10 mouse cellular contexts compared by ENCODE assay signal in genomic region chr10:127615034-127615374, GRCm38 (mm10). TPM values are rescaled to one million over a fixed set of nuclear protein-coding genes. Genes with fewer than 3 reads are reported as not detected.
A peak's percentile ranks its signal among the peaks of the same experiment; 100 is the strongest.
DNase-seq lines count a peak whose midpoint lies in the region; ATAC-seq and TF ChIP-seq lines count a peak whose summit lies in the region.
"Had no signal": no experiment of that assay in that cellular context is flagged by ENCODE, and none has a peak within 500 bp of the region (broad histone marks: within the 10 kb centered on the region; RNA-seq: fewer than 3 reads in every experiment).

No protein-coding gene starts in this region.

- peak overlapping the region; percentile 22; the same call in 1 of the 2 replicates for H3K9ac ChIP-seq in kidney, embryonic 16.5 days (replicated peaks; ENCODE audit: low read length)
- H3K9ac ChIP-seq in intestine, embryonic 15.5 days: no peak overlapping the region

- H3K4me3 ChIP-seq in kidney, embryonic 16.5 days (ENCODE audit: low read length): no peak overlapping the region
- H3K4me3 ChIP-seq in embryonic fibroblast, embryonic 13.5 days (ENCODE audit: insufficient read depth, low read length): no peak overlapping the region
- H3K4me3 ChIP-seq in intestine, embryonic 15.5 days (replicated peaks): no peak overlapping the region
- H3K4me3 ChIP-seq in myocyte: peak overlapping the region; percentile 85

- WGBS in kidney, embryonic 16.5 days: 18% methylated on average over 2 of the region's 2 CpGs
- WGBS in intestine, embryonic 15.5 days: 39% methylated on average over 2 of the region's 2 CpGs

- ATAC-seq in kidney, embryonic 16.5 days (ENCODE audit: low FRiP score, low TSS enrichment): no peak
- ATAC-seq in intestine, embryonic 15.5 days: no peak
- ATAC-seq in erythroblast, adult 5-6 weeks (replicated peaks; ENCODE audit: low FRiP score, poor library complexity, severe bottlenecking): no peak

- H3K79me2 ChIP-seq in myocyte (ENCODE audit: control insufficient read depth, insufficient read depth): peaks cover 68% of the 10 kb centered on the region

- TF ChIP-seq CTCF in embryonic fibroblast, embryonic 13.5 days (IDR thresholded peaks at IDR 0.05; ENCODE audit: borderline replicate concordance, insufficient read depth, low read length): no peak

- H3ac ChIP-seq in myocyte (ENCODE audit: control insufficient read depth, insufficient read length): no peak overlapping the region

- peaks cover 68% of the 10 kb centered on the region for H3K4me1 ChIP-seq in kidney, embryonic 16.5 days (ENCODE audit: insufficient read depth, low read length)
- peaks cover 27% of the 10 kb centered on the region for H3K4me1 ChIP-seq in embryonic fibroblast, embryonic 13.5 days (ENCODE audit: control insufficient read depth, insufficient read depth, low read length)
- H3K4me1 ChIP-seq in intestine, embryonic 15.5 days (replicated peaks): peaks cover 82% of the 10 kb centered on the region

- no peaks in the 10 kb centered on the region for H3K9me3 ChIP-seq in kidney, embryonic 16.5 days (ENCODE audit: low read length)
- H3K9me3 ChIP-seq in intestine, embryonic 15.5 days: no peaks in the 10 kb centered on the region

- DNase-seq in kidney, postnatal 36 days: no peak
- no peak for DNase-seq in gastrocnemius, postnatal 4 days (ENCODE audit: low spot score in 2 of 2)
- DNase-seq in urinary bladder, postnatal 10 days (ENCODE audit: low spot score): no peak
- DNase-seq: cerebellum, adult 11 months; kidney, adult 9 months had no signal

- no peak for TF ChIP-seq POLR2A in embryonic fibroblast, embryonic 13.5 days (IDR thresholded peaks at IDR 0.05; ENCODE audit: low read depth, low read length)
- TF ChIP-seq POLR2A in myocyte (IDR thresholded peaks at IDR 0.05; ENCODE audit: insufficient read length, low read depth): no peak

- peaks cover 8% of the 10 kb centered on the region; the same call in 1 of the 2 replicates for H3K27me3 ChIP-seq in kidney, embryonic 16.5 days (ENCODE audit: insufficient read depth, low read length)
- no peaks in the 10 kb centered on the region for H3K27me3 ChIP-seq in intestine, embryonic 15.5 days (replicated peaks)
- no peaks in the 10 kb centered on the region for H3K27me3 ChIP-seq in myocyte (ENCODE audit: control insufficient read depth, insufficient read depth, insufficient read length)

- peak overlapping the region; percentile 26; the same call in 1 of the 2 replicates for H3K4me2 ChIP-seq in kidney, embryonic 16.5 days (replicated peaks; ENCODE audit: low read depth, low read length)
- H3K4me2 ChIP-seq in intestine, embryonic 15.5 days (replicated peaks): peak overlapping the region; percentile 45
- H3K4me2 ChIP-seq in myocyte (ENCODE audit: low read depth): peak overlapping the region; percentile 94

- peak overlapping the region; percentile 84 for H3K27ac ChIP-seq in kidney, embryonic 16.5 days (ENCODE audit: low read length)
- H3K27ac ChIP-seq in embryonic fibroblast, embryonic 13.5 days (ENCODE audit: insufficient read depth, low read length): peak overlapping the region; percentile 97
- H3K27ac ChIP-seq in intestine, embryonic 15.5 days: peak overlapping the region; percentile 76

- H3K36me3 ChIP-seq in kidney, embryonic 16.5 days (ENCODE audit: insufficient read depth, low read length): peaks cover 14% of the 10 kb centered on the region
- H3K36me3 ChIP-seq in intestine, embryonic 15.5 days: peaks cover 16% of the 10 kb centered on the region
- peaks cover 19% of the 10 kb centered on the region for H3K36me3 ChIP-seq in myocyte (ENCODE audit: control insufficient read depth, insufficient read depth)

TF ChIP-seq in myocyte, 11 proteins besides CTCF, POLR2A, EP300 and RAD21:
- TF ChIP-seq E2F4 (IDR thresholded peaks at IDR 0.05; ENCODE audit: insufficient read depth) (no peak), USF1 (IDR thresholded peaks at IDR 0.05; ENCODE audit: low read depth) (no peak), CEBPB (IDR thresholded peaks at IDR 0.05; ENCODE audit: insufficient read depth, poor library complexity, severe bottlenecking) (no peak), SRF (IDR thresholded peaks at IDR 0.05; ENCODE audit: control insufficient read depth, insufficient read length, low read depth) (no peak), MAX (IDR thresholded peaks at IDR 0.05; ENCODE audit: low read depth) (no peak), POLR2AphosphoS2 (IDR thresholded peaks at IDR 0.05; ENCODE audit: insufficient read length, low read depth) (no peak), TCF12 (IDR thresholded peaks at IDR 0.05; ENCODE audit: insufficient read depth, poor library complexity, severe bottlenecking) (no peak), TCF3 (IDR thresholded peaks at IDR 0.05; ENCODE audit: insufficient read length, low read depth) (no peak), REST (IDR thresholded peaks at IDR 0.05; ENCODE audit: insufficient read depth, insufficient read length) (no peak), MYOG (IDR thresholded peaks at IDR 0.05; ENCODE audit: control insufficient read depth in 1 of 3, insufficient read depth in 1 of 3, insufficient read length in 2 of 3, low read depth in 2 of 3) (no peak)

RNA-seq across cellular contexts. Expression of gene Lrp1, which starts 5.9 kb away (rescaled TPM):
- 70.9 and 71.7 TPM in 2 replicates for polyA plus RNA-seq in kidney, embryonic 16.5 days (2015; fragmentation: Nextera tagmentation; extraction: Ambion mirVana)
- 387 and 453 TPM in 2 replicates for polyA plus RNA-seq in embryonic fibroblast, embryonic 13.5 days (2011; ENCODE audit: insufficient read length, low read depth, missing spikeins)
- polyA plus RNA-seq in intestine, embryonic 15.5 days (2015; fragmentation: Nextera tagmentation; extraction: Ambion mirVana): 67.2 and 77.1 TPM in 2 replicates
- polyA plus RNA-seq in myocyte (2012; fragmentation: generic; extraction: Trizol): 244 TPM
- 100 to 1,000 TPM; 184 to 193 TPM for total RNA-seq in gastrocnemius, postnatal 4 days (2021)
- total RNA-seq in erythroblast, adult 5-6 weeks (2015; ENCODE audit: low replicate concordance): 11.9 and 14.0 TPM in 2 replicates
- total RNA-seq in erythroblast, adult 5-6 weeks (2017; ENCODE audit: low replicate concordance): 9.7 and 17.0 TPM in 2 replicates

RNA-seq across cellular contexts. Expression of gene Stat6, which starts 27.8 kb away (rescaled TPM):
- 33.8 and 37.4 TPM in 2 replicates for polyA plus RNA-seq in kidney, embryonic 16.5 days (2015; fragmentation: Nextera tagmentation; extraction: Ambion mirVana)
- polyA plus RNA-seq in embryonic fibroblast, embryonic 13.5 days (2011; ENCODE audit: insufficient read length, low read depth, missing spikeins): 55.1 and 55.8 TPM in 2 replicates
- polyA plus RNA-seq in intestine, embryonic 15.5 days (2015; fragmentation: Nextera tagmentation; extraction: Ambion mirVana): 37.7 and 39.9 TPM in 2 replicates
- 0.26 TPM for polyA plus RNA-seq in myocyte (2012; fragmentation: generic; extraction: Trizol)
- total RNA-seq in gastrocnemius, postnatal 4 days (2021): 10 to 100 TPM; 25.9 to 27.0 TPM
- total RNA-seq in erythroblast, adult 5-6 weeks (2015; ENCODE audit: low replicate concordance): 15.7 and 16.7 TPM in 2 replicates
- 15.9 and 27.1 TPM in 2 replicates for total RNA-seq in erythroblast, adult 5-6 weeks (2017; ENCODE audit: low replicate concordance)

RNA-seq across cellular contexts. Expression of gene Nemp1, which starts 51.7 kb away (rescaled TPM):
- 10.6 and 10.7 TPM in 2 replicates for polyA plus RNA-seq in kidney, embryonic 16.5 days (2015; fragmentation: Nextera tagmentation; extraction: Ambion mirVana)
- 8.5 and 10.6 TPM in 2 replicates for polyA plus RNA-seq in embryonic fibroblast, embryonic 13.5 days (2011; ENCODE audit: insufficient read length, low read depth, missing spikeins)
- 5.7 and 6.9 TPM in 2 replicates for polyA plus RNA-seq in intestine, embryonic 15.5 days (2015; fragmentation: Nextera tagmentation; extraction: Ambion mirVana)
- polyA plus RNA-seq in myocyte (2012; fragmentation: generic; extraction: Trizol): 5.6 TPM
- 1 to 10 TPM; 6.0 to 7.3 TPM for total RNA-seq in gastrocnemius, postnatal 4 days (2021)
- total RNA-seq in erythroblast, adult 5-6 weeks (2015; ENCODE audit: low replicate concordance): 11.0 and 13.2 TPM in 2 replicates
- total RNA-seq in erythroblast, adult 5-6 weeks (2017; ENCODE audit: low replicate concordance): 12.4 and 14.3 TPM in 2 replicates

RNA-seq across cellular contexts. Expression of gene Nab2, which starts 53.4 kb away (rescaled TPM):
- 28.8 and 32.1 TPM in 2 replicates for polyA plus RNA-seq in kidney, embryonic 16.5 days (2015; fragmentation: Nextera tagmentation; extraction: Ambion mirVana)
- polyA plus RNA-seq in embryonic fibroblast, embryonic 13.5 days (2011; ENCODE audit: insufficient read length, low read depth, missing spikeins): 69.7 and 77.8 TPM in 2 replicates
- polyA plus RNA-seq in intestine, embryonic 15.5 days (2015; fragmentation: Nextera tagmentation; extraction: Ambion mirVana): 8.3 and 8.7 TPM in 2 replicates
- 68.7 TPM for polyA plus RNA-seq in myocyte (2012; fragmentation: generic; extraction: Trizol)
- total RNA-seq in gastrocnemius, postnatal 4 days (2021): 10 to 100 TPM; 14.5 to 14.8 TPM
- total RNA-seq in erythroblast, adult 5-6 weeks (2015; ENCODE audit: low replicate concordance): 0.96 TPM in 1 of 2 replicates, not detected in the other
- 0.60 TPM in 1 of 2 replicates, not detected in the other for total RNA-seq in erythroblast, adult 5-6 weeks (2017; ENCODE audit: low replicate concordance)

Comparison
In these comparisons a context has a peak if more than half of its experiments do, and no peak if none do; other contexts are left out.
1. H3K4me2 ChIP-seq: peak in every context shown above with its lines; median percentile 94 in myocyte; 45 in intestine, embryonic 15.5 days; 26 in kidney, embryonic 16.5 days.
2. RNA of gene Stat6, which starts 27.8 kb away (polyA plus RNA-seq): 55.1 to 55.8 TPM in embryonic fibroblast, embryonic 13.5 days, 37.7 to 39.9 TPM in intestine, embryonic 15.5 days and 33.8 to 37.4 TPM in kidney, embryonic 16.5 days; 0.26 TPM in myocyte (single experiment); every median in the first group is over 10 times any median in the second.
3. Peak in every context shown above with its lines, with median percentiles within 50 percentile points of each other: H3K27ac ChIP-seq.